In genomic region chr2:178027601-178028000, GRCm38 (mm10) we compare ENCODE assay signal across 5 mouse cellular contexts. TPM values are rescaled to one million over a fixed set of nuclear protein-coding genes. Genes with fewer than 3 reads are reported as not detected.
DNase-seq lines count a peak whose midpoint lies in the region; TF ChIP-seq lines count a peak whose summit lies in the region.
"Not testable (repeated sequence)": the region's sequence is repeated elsewhere in the genome, so short reads cannot be mapped to it uniquely, and the experiment has no call there.
"Had no signal": no experiment of that assay in that cellular context is flagged by ENCODE, and none has a peak within 500 bp of the region (broad histone marks: within the 10 kb centered on the region; RNA-seq: fewer than 3 reads in every experiment).

No protein-coding gene starts in this region.

- WGBS in kidney, adult 2 months, result 70% methylated on average over 3 of the region's 3 CpGs
- WGBS in liver, adult 2 months, result 93% methylated on average over 3 of the region's 3 CpGs

- not testable (repeated sequence) for H3K9ac ChIP-seq in liver, adult 2 months (ENCODE audit: low read depth, low read length)

- not testable (repeated sequence) for H3K27me3 ChIP-seq in kidney, adult 2 months (replicated peaks; ENCODE audit: control insufficient read depth, insufficient read depth, low read length); liver, adult 2 months (ENCODE audit: control insufficient read depth, insufficient read depth, low read length)

- H3K4me1 ChIP-seq in kidney, adult 2 months (ENCODE audit: control insufficient read depth, insufficient read depth, low read length); liver, adult 2 months (ENCODE audit: control insufficient read depth, insufficient read depth, low read length): not testable (repeated sequence)

- DNase-seq in kidney, adult 2 months, result peak; percentile 66
- peak; percentile 22 to 23 for DNase-seq in kidney, adult 8-10 months
- peak; percentile 61 for DNase-seq in kidney, adult 9 months
- DNase-seq in liver, adult 2 months (ENCODE audit: extremely low read depth, low read depth, low spot score), result peak; percentile 24

- TF ChIP-seq CTCF in kidney, adult 2 months (conservative IDR thresholded peaks at IDR 0.05; ENCODE audit: insufficient read depth, insufficient read length, low read depth, low read length); liver, adult 2 months (IDR thresholded peaks at IDR 0.05; ENCODE audit: low read depth, low read length): not testable (repeated sequence)

- H3K36me3 ChIP-seq in kidney, adult 2 months (ENCODE audit: control insufficient read depth, insufficient read depth, low read length); liver, adult 2 months (ENCODE audit: control insufficient read depth, insufficient read depth, low read length): not testable (repeated sequence)

- not testable (repeated sequence) for H3K79me2 ChIP-seq in liver, adult 2 months (ENCODE audit: control insufficient read depth, insufficient read depth, low read length)

- not testable (repeated sequence) for TF ChIP-seq POLR2A in kidney, adult 2 months (IDR thresholded peaks at IDR 0.05; ENCODE audit: low read depth, low read length); liver, adult 2 months (IDR thresholded peaks at IDR 0.05; ENCODE audit: extremely low read depth, insufficient read depth, low read length)

- not testable (repeated sequence) for H3K27ac ChIP-seq in kidney, adult 2 months (ENCODE audit: insufficient read depth, low read depth, low read length); liver, adult 2 months (replicated peaks; ENCODE audit: insufficient read depth, low read depth, low read length)

- not testable (repeated sequence) for H3K4me3 ChIP-seq in kidney, adult 2 months (ENCODE audit: insufficient read depth, low read depth, low read length); liver, adult 2 months (ENCODE audit: insufficient read depth, low read depth, low read length)

RNA-seq across cellular contexts. Expression of gene Zfp971, which starts 4.5 kb away (rescaled TPM):
- polyA plus RNA-seq in kidney, adult 2 months (2012; rRNA removed), result 1.3 and 1.7 TPM in 2 replicates
- total RNA-seq in liver, adult 2 months (2014; rRNA removed), result 15.2 and 20.0 TPM in 2 replicates
- polyA plus RNA-seq in liver, adult 2 months (2012; rRNA removed), result 1.1 TPM in 2 replicates

RNA-seq across cellular contexts. Expression of gene Zfp931, which starts 50.7 kb away (rescaled TPM):
- 2.3 and 3.2 TPM in 2 replicates for polyA plus RNA-seq in kidney, adult 2 months (2012; rRNA removed)
- total RNA-seq in liver, adult 2 months (2014; rRNA removed), result 11.8 and 15.0 TPM in 2 replicates
- polyA plus RNA-seq in liver, adult 2 months (2012; rRNA removed), result 1.3 TPM in 2 replicates
- total RNA-seq: MEL had no signal
